Mouse (Mus musculus): ENCODE measurements at regions not wholly inside any gene's neighbourhood (a gene's known extent, or its start where the extent isn't known, plus 50 kb on each side); places are given as distances from the start of the nearest gene placed in this dataset.

- no peak for DNase-seq (ENCODE audit: low read depth)
Measured at GRCm38 (mm10) chr9:43387397-43387796, 76.7 kb downstream of the Trim29 start.

DNA sequence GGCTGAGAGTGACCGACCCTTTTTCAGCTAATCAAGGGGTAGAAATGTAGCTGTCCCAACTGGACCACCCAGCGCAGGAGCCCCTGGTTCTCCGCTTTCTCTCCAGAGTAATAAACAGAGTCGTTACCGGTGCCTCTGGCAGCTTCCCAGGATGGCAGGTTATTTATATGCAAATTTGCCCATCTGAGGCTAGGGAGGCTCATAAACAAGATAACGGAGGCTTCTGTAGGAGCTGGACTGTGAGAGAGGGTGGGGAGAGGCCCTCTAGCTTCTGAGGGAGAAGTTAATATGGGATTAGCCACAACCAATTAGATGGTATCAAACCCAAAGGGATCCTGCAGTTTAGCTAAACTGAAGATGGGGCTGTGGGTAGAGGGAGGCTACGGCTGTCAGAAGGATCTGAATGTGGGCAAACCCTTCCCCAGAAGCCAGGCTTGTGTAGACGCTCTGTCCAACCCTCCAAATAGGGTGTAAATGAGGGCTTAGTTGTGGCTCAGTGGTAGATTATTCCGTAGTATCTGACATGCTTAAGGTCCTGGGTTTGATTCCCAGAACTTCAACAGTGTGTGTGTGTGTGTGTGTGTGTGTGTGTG lies 78.9 kb downstream of the Trim29 start:
- DNase-seq (ENCODE audit: low read depth), result no peak

GRCm38 (mm10) chr9:43392467-43393064 lies 81.9 kb downstream of the Trim29 start:
- no peak for DNase-seq (ENCODE audit: low read depth)

- no peak for DNase-seq (ENCODE audit: low read depth)
Measured at GRCm38 (mm10) chr9:43394204-43394603, 83.6 kb downstream of the Trim29 start.

DNA sequence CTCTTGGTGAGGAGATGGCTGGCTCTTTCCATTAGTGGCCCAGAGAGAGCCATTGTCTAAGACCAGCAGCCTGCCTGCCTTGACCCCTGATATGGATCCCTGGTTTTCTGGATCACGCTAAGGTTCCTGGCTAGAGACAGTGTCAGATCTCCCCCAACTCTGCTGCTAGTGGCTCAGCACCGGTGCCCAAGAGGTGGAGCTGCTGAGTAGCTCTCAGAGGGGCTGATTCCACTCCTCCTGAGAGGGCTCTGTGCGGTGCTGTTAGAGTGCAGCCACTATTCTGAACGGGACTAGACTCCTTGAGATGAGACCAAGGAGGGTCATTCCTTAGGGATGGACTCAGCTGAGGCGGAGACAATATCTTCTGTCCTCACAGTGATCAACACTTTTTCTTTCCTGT lies 84.6 kb downstream of the Trim29 start:
- no peak for DNase-seq (ENCODE audit: low read depth)

DNA sequence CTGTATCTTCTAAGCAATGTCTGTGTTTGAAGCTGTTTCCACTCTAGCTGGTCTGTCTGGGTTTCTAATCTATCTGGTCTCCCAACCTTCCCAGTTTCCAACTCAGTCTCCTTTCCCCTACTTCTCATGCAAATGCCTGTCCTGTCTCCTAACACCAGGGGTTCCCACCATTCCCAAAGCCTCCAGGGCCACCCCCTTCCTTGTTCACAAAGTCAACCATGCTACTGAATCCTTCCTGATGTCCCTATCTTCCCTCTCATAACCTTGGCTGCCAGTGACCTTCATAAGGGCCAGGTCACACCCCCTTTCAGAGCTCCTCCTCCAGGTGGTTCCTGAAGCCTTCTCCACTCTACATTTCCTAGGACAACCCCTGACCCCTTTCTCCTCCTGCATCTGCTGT lies 85.9 kb downstream of the Trim29 start:
- DNase-seq (ENCODE audit: low read depth), result no peak

- no peak for DNase-seq (ENCODE audit: low read depth)
Measured at GRCm38 (mm10) chr9:43408493-43408892, 97.8 kb downstream of the Trim29 start.

GRCm38 (mm10) chr9:43412473-43412872 lies 101.8 kb downstream of the Trim29 start:
- no peak for DNase-seq (ENCODE audit: low read depth)

- no peak for DNase-seq (ENCODE audit: low read depth)
Measured at GRCm38 (mm10) chr9:43419993-43420715, 109.5 kb downstream of the Trim29 start.

GRCm38 (mm10) chr9:43427007-43427406 lies 116.4 kb downstream of the Trim29 start:
- DNase-seq (ENCODE audit: low read depth), result no peak

DNA sequence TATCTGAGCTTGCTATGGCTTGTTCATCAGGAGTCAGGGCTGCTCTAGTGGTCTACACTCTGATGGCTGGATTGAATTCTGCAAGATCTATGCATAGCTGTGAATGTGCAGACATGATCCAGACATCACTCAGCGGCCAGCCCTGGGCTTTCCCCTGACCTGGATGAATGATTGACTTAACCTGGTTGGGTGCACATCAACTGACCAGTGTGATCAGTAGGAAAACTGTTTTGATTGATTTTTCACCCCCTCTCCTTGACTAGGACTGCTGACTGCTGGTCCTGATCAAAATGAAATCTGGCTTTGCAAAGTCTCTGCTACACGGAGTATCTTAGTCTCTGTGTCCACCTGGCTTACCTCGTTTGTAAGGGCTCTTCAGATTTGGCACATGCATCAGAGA lies 123.3 kb downstream of the Trim29 start:
- no peak for DNase-seq (ENCODE audit: low read depth)

- DNase-seq (ENCODE audit: low read depth), result no peak
Measured at GRCm38 (mm10) chr9:43438476-43438875, 127.8 kb downstream of the Trim29 start.

DNA sequence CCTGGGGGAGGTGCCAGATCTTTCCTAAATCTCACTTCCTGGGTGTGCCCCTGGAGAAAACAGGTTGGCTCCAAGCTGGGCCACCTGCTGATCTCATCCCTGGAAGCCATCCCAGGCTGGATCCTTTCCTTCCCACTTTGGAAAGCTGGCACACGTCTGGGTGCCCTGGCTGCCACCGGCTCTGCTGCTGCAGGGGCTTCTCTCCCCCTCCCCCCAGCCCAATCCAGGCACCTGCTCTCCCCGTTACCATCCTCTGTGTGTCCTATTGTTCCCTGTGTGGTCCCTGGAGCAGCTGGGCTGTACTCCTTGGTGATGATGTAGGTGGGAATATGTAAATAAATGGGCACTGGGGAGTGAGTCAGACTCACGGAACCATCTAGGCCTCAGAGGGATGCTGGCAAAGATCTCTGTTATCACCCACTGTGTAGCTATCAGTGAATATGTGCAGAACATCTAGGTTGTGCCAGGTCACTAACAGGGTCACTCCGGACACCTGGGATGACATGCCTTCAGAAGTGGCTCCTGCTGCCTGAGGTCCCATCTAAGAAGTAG lies 130.4 kb downstream of the Trim29 start:
- no peak for DNase-seq (ENCODE audit: low read depth)

- DNase-seq (ENCODE audit: low read depth), result no peak
Measured at GRCm38 (mm10) chr9:43445491-43445890, 134.8 kb downstream of the Trim29 start.

DNA sequence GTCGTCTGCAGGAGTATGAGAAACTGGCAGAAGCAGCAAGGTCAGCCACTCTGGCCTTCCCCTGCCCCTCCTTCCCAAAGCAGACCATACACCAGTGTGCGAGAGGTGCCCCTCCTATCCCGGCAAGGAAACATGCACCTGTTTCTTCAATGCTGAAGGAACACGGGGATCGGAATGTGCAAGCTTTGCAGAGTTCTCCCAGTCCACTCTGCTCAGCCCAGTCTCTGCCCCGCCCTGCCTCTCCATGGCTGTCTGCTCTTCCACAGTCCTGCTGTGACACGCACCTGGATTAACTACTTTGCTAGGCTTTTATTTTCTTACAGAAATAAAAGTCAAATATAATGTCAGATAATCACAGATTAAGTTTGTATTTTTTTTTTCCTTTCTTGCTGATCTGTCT lies 136.7 kb downstream of the Trim29 start:
- DNase-seq (ENCODE audit: low read depth), result no peak

DNA sequence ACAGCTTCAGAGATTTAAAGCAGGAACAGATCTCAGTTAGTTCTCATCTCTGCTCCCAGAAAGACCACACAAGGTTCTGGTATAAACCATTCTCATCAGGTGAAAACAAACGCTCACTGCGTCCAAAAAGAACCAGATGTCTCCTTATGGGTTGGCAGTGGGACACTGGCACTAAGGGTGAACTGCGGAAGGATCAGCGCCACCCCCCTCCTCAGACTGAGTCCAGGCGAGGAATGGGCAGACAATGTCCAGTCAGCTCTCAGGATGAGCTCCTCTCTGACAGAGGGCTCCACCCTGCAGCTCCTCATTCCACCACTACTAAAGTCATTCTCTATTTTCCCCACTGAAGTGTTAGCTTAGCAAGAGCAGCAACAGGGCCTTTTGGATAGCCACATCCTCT lies 138.3 kb downstream of the Trim29 start:
- no peak for DNase-seq (ENCODE audit: low read depth)

DNA sequence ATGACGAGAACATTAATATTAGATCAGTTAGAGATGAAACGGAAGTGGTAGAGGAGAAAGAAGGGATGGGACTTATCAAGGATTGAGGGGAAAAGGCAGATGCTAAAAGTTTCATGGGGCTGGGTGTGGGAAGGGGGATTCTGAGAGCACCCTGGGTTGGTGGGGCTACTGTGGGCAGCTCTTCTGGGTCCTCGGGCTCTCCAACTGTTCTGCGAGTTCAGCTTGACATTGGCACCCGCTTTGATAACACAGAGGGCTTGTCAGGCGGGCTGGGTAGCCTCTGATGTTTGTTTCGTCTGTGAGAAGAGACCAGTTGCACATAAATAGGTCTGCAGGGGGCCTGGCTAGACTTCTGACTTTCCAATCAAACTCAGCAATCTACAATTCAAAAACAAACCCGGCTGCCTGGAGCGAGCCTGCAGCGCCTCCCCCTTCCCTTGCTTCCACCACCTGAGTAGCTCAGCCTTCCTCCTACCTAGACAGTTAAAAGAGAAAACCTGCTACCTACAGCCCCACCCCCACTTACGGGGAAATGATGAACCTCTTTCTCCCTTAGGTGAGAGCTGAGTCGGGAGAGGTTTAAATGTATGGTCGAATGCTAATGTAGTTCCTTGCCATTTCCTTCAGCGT lies 143.4 kb downstream of the Trim29 start:
- DNase-seq (ENCODE audit: low read depth), result no peak

- DNase-seq (ENCODE audit: low read depth), result no peak
Measured at GRCm38 (mm10) chr9:43457736-43458135, 147.1 kb downstream of the Trim29 start.

- DNase-seq (ENCODE audit: low read depth), result no peak
Measured at GRCm38 (mm10) chr9:43461131-43461530, 150.5 kb downstream of the Trim29 start.

DNA sequence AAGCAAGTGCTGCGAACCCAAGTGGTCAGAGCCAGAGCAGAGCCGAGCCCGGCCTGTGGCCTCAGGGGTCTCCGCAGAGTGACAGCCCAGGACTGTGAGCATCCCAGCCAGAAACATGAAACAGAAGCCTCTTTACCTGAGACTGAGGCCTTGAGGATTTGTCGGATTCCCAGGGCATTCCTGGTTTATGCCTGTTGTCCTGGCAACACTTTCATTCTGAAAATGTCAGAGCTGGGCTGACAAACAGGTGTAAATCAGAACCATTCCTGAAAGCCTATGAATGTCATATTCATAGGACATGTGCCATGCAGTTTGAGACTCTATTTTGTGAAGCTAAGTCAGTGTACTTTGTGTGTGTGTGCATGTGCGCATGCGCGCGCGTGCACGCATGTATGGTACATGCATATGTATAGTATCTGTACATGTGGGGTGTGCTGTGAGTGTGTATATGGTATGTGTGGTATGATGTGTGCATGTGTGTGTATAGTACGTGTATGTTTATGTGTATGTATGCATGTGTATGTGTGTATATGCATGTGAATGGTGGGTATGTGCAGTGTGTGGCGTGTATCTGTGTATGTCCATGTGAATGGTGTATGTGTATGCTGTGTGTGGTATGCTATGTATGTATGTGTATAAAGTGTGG lies 152.9 kb downstream of the Trim29 start:
- DNase-seq (ENCODE audit: low read depth), result no peak

- DNase-seq (ENCODE audit: low read depth), result no peak
Measured at GRCm38 (mm10) chr9:43465129-43465528, 154.5 kb downstream of the Trim29 start.

DNA sequence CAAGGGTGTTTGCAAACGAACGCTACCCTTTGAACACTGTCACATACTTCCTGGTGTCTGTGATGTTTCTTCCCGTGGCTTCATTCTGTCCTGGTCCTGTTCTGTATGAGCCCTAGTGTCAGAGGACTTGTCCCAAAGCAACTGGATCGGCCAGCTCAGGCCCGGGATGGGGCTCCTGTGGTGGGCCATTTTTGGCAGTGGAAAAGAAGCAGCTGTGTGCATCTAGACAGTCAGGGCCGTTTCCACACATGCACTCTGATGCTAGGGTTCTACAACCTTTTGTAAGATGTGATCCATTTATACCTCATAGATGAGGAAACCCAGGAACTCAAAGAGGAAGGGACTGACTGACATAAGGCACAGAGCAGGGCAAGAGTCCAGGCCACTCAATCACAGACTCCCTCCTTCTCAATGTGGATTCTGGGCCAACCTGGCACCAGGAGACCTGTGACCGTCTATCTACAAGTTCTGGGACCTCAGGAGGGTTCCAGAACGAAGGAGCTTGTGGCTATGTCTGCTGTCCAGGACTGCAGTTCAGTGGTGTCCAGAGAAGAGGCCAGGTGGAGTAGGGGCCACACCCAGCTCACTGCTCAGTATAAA lies 155.2 kb downstream of the Trim29 start:
- no peak for DNase-seq (ENCODE audit: low read depth)

Data from NIH3T3 (cell line).